Mouse (Mus musculus): ENCODE data around the gene Naa80. TPM values are rescaled to one million over a fixed set of nuclear protein-coding genes. Genes with fewer than 3 reads are reported as not detected.

Naa80 gene
- polyA plus RNA-seq, 1 experiment from 2014 or later, result 14.1 TPM

GRCm38 (mm10) chr9:107594281-107595062 is 15.8 kb downstream of the Naa80 start:
- Histone ChIP-seq H3K4me1 (ENCODE audit: control insufficient read depth, low read depth, low read length) (peaks cover 20% of the 10 kb centered on the region), H3K9me3 (replicated peaks; ENCODE audit: control insufficient read depth, low read length) (no peaks in the 10 kb centered on the region), H3K4me3 (ENCODE audit: low read depth, low read length) (no peak overlapping the region), H3K27me3 (ENCODE audit: control insufficient read depth, insufficient read depth, low read depth, low read length) (no peaks in the 10 kb centered on the region), H3K36me3 (ENCODE audit: control insufficient read depth, insufficient read depth) (peaks cover 53% of the 10 kb centered on the region), H3K4me2 (ENCODE audit: low read depth, low read length) (no peak overlapping the region), H3K27ac (ENCODE audit: low read length) (no peak overlapping the region), H3K9ac (ENCODE audit: low read depth, low read length) (no peak overlapping the region)
- no peak for ATAC-seq (ENCODE audit: low read depth)
- WGBS (ENCODE audit: insufficient replicate concordance), result 78% methylated on average over 8 of the region's 8 CpGs

- no peaks in the 10 kb centered on the region for H3K27me3 ChIP-seq (ENCODE audit: control insufficient read depth, insufficient read depth, low read depth, low read length)
- ATAC-seq (ENCODE audit: low read depth), result no peak
- H3K4me3 ChIP-seq (ENCODE audit: low read depth, low read length), result no peak overlapping the region
- H3K9me3 ChIP-seq (replicated peaks; ENCODE audit: control insufficient read depth, low read length), result no peaks in the 10 kb centered on the region
- H3K9ac ChIP-seq (ENCODE audit: low read depth, low read length), result no peak overlapping the region
- no peak overlapping the region for H3K4me2 ChIP-seq (ENCODE audit: low read depth, low read length)
- peaks cover 7% of the 10 kb centered on the region for H3K4me1 ChIP-seq (ENCODE audit: control insufficient read depth, low read depth, low read length)
- H3K36me3 ChIP-seq (ENCODE audit: control insufficient read depth, insufficient read depth), result peaks cover 31% of the 10 kb centered on the region
- WGBS (ENCODE audit: insufficient replicate concordance), result 73% methylated on average over 11 of the region's 11 CpGs
- H3K27ac ChIP-seq (ENCODE audit: low read length), result no peak overlapping the region
These were observed 18.2 kb downstream of the Naa80 start for GRCm38 (mm10) chr9:107596619-107597569.

GRCm38 (mm10) chr9:107598385-107598784 is 19.7 kb downstream of the Naa80 start:
- no peak overlapping the region for H3K4me2 ChIP-seq (ENCODE audit: low read depth, low read length)
- ATAC-seq (ENCODE audit: low read depth), result peak; percentile 33
- no peaks in the 10 kb centered on the region for H3K9me3 ChIP-seq (replicated peaks; ENCODE audit: control insufficient read depth, low read length)
- peaks cover 13% of the 10 kb centered on the region for H3K4me1 ChIP-seq (ENCODE audit: control insufficient read depth, low read depth, low read length)
- no peak overlapping the region for H3K4me3 ChIP-seq (ENCODE audit: low read depth, low read length)
- H3K9ac ChIP-seq (ENCODE audit: low read depth, low read length), result no peak overlapping the region
- WGBS (ENCODE audit: insufficient replicate concordance), result 53% methylated on average over 5 of the region's 5 CpGs
- no peak overlapping the region for H3K27ac ChIP-seq (ENCODE audit: low read length)
- H3K36me3 ChIP-seq (ENCODE audit: control insufficient read depth, insufficient read depth), result peaks cover 16% of the 10 kb centered on the region
- H3K27me3 ChIP-seq (ENCODE audit: control insufficient read depth, insufficient read depth, low read depth, low read length), result no peaks in the 10 kb centered on the region

GRCm38 (mm10) chr9:107599433-107599832 is 20.7 kb downstream of the Naa80 start:
- Histone ChIP-seq H3K4me3 (ENCODE audit: low read depth, low read length) (no peak overlapping the region), H3K36me3 (ENCODE audit: control insufficient read depth, insufficient read depth) (peaks cover 5% of the 10 kb centered on the region), H3K27ac (ENCODE audit: low read length) (no peak overlapping the region), H3K9ac (ENCODE audit: low read depth, low read length) (no peak overlapping the region), H3K9me3 (replicated peaks; ENCODE audit: control insufficient read depth, low read length) (no peaks in the 10 kb centered on the region), H3K4me1 (ENCODE audit: control insufficient read depth, low read depth, low read length) (peaks cover 13% of the 10 kb centered on the region), H3K27me3 (ENCODE audit: control insufficient read depth, insufficient read depth, low read depth, low read length) (no peaks in the 10 kb centered on the region; the same call in 1 of the 2 replicates), H3K4me2 (ENCODE audit: low read depth, low read length) (no peak overlapping the region)
- 72% methylated on average over 9 of the region's 9 CpGs for WGBS (ENCODE audit: insufficient replicate concordance)
- ATAC-seq (ENCODE audit: low read depth), result no peak

GRCm38 (mm10) chr9:107599842-107600241 is 21.2 kb downstream of the Naa80 start:
- H3K27ac ChIP-seq (ENCODE audit: low read length), result no peak overlapping the region
- peaks cover 15% of the 10 kb centered on the region for H3K4me1 ChIP-seq (ENCODE audit: control insufficient read depth, low read depth, low read length)
- no peaks in the 10 kb centered on the region for H3K9me3 ChIP-seq (replicated peaks; ENCODE audit: control insufficient read depth, low read length)
- H3K4me3 ChIP-seq (ENCODE audit: low read depth, low read length), result no peak overlapping the region
- 67% methylated on average over 14 of the region's 14 CpGs for WGBS (ENCODE audit: insufficient replicate concordance)
- no peaks in the 10 kb centered on the region; the same call in 1 of the 2 replicates for H3K27me3 ChIP-seq (ENCODE audit: control insufficient read depth, insufficient read depth, low read depth, low read length)
- ATAC-seq (ENCODE audit: low read depth), result no peak
- no peak overlapping the region for H3K4me2 ChIP-seq (ENCODE audit: low read depth, low read length)
- H3K36me3 ChIP-seq (ENCODE audit: control insufficient read depth, insufficient read depth), result peaks cover 2% of the 10 kb centered on the region; the same call in 1 of the 2 replicates
- no peak overlapping the region for H3K9ac ChIP-seq (ENCODE audit: low read depth, low read length)

GRCm38 (mm10) chr9:107600745-107601144 is 22.1 kb downstream of the Naa80 start:
- Histone ChIP-seq H3K9ac (ENCODE audit: low read depth, low read length) (no peak overlapping the region), H3K4me1 (ENCODE audit: control insufficient read depth, low read depth, low read length) (peaks cover 21% of the 10 kb centered on the region), H3K4me3 (ENCODE audit: low read depth, low read length) (no peak overlapping the region), H3K27ac (ENCODE audit: low read length) (no peak overlapping the region), H3K27me3 (ENCODE audit: control insufficient read depth, insufficient read depth, low read depth, low read length) (no peaks in the 10 kb centered on the region; the same call in 1 of the 2 replicates), H3K36me3 (ENCODE audit: control insufficient read depth, insufficient read depth) (no peaks in the 10 kb centered on the region), H3K9me3 (replicated peaks; ENCODE audit: control insufficient read depth, low read length) (no peaks in the 10 kb centered on the region), H3K4me2 (ENCODE audit: low read depth, low read length) (no peak overlapping the region)
- WGBS (ENCODE audit: insufficient replicate concordance), result 61% methylated on average over 12 of the region's 12 CpGs
- ATAC-seq (ENCODE audit: low read depth), result no peak

- Histone ChIP-seq H3K4me1 (ENCODE audit: control insufficient read depth, low read depth, low read length) (peaks cover 21% of the 10 kb centered on the region), H3K27ac (ENCODE audit: low read length) (no peak overlapping the region), H3K9ac (ENCODE audit: low read depth, low read length) (no peak overlapping the region), H3K9me3 (replicated peaks; ENCODE audit: control insufficient read depth, low read length) (no peaks in the 10 kb centered on the region), H3K4me2 (ENCODE audit: low read depth, low read length) (no peak overlapping the region), H3K36me3 (ENCODE audit: control insufficient read depth, insufficient read depth) (no peaks in the 10 kb centered on the region), H3K4me3 (ENCODE audit: low read depth, low read length) (no peak overlapping the region), H3K27me3 (ENCODE audit: control insufficient read depth, insufficient read depth, low read depth, low read length) (no peaks in the 10 kb centered on the region; the same call in 1 of the 2 replicates)
- WGBS (ENCODE audit: insufficient replicate concordance), result 78% methylated on average over 11 of the region's 11 CpGs
- ATAC-seq (ENCODE audit: low read depth), result no peak
These were observed 22.6 kb downstream of the Naa80 start for GRCm38 (mm10) chr9:107601275-107601674.

- ATAC-seq (ENCODE audit: low read depth), result peak; percentile 49; the same call in 1 of the 2 replicates
- no peaks in the 10 kb centered on the region for H3K9me3 ChIP-seq (replicated peaks; ENCODE audit: control insufficient read depth, low read length)
- no peak overlapping the region for H3K9ac ChIP-seq (ENCODE audit: low read depth, low read length)
- peak overlapping the region; percentile 27 for H3K4me2 ChIP-seq (ENCODE audit: low read depth, low read length)
- H3K4me3 ChIP-seq (ENCODE audit: low read depth, low read length), result peak overlapping the region; percentile 8; the same call in 1 of the 2 replicates
- no peaks in the 10 kb centered on the region for H3K36me3 ChIP-seq (ENCODE audit: control insufficient read depth, insufficient read depth)
- 2% methylated on average over 10 of the region's 10 CpGs for WGBS (ENCODE audit: insufficient replicate concordance)
- H3K27ac ChIP-seq (ENCODE audit: low read length), result no peak overlapping the region
- H3K27me3 ChIP-seq (ENCODE audit: control insufficient read depth, insufficient read depth, low read depth, low read length), result no peaks in the 10 kb centered on the region; the same call in 1 of the 2 replicates
- H3K4me1 ChIP-seq (ENCODE audit: control insufficient read depth, low read depth, low read length), result peaks cover 21% of the 10 kb centered on the region
These were observed 23.5 kb downstream of the Naa80 start for GRCm38 (mm10) chr9:107602068-107602648.

All from liver, embryonic 16.5 days (tissue).